Mouse (Mus musculus) liver, postnatal 0 days (tissue): ENCODE data around the gene Ldhal6b. TPM values are rescaled to one million over a fixed set of nuclear protein-coding genes. Genes with fewer than 3 reads are reported as not detected.

Experiments used
- ATAC-seq: fragments of 200-750 bp; cut with Nextera tagmentation; 2 replicates; pipeline ENCODE4 v1.8.0; 2017; ENCODE audit warnings: mild to moderate bottlenecking, moderate library complexity
- DNase-seq: peaks from one replicate; pipeline ENCODE4 v3.0.0-alpha.2; 2016
- H3K27ac ChIP-seq: fragments of 300-500 bp; sonication (generic); 2 replicates; pipeline ENCODE4 v1.5.1; 2014; ENCODE audit warnings: antibody characterized with exemption, moderate library complexity, mild to moderate bottlenecking, low read depth
- H3K27me3 ChIP-seq: fragments of 300-500 bp; sonication (generic); 2 replicates; pipeline ENCODE4 v1.6.1; 2014; ENCODE audit warnings: low read length, control low read depth, mixed read lengths; ENCODE audit not compliant: insufficient read depth
- H3K36me3 ChIP-seq: fragments of 300-500 bp; sonication (generic); replicated peaks from 2 replicates; pipeline ENCODE4 v1.6.1; 2014; ENCODE audit warnings: mild to moderate bottlenecking, control low read depth, low read length, moderate library complexity, mixed read lengths; ENCODE audit not compliant: insufficient read depth
- H3K4me1 ChIP-seq: fragments of 300-500 bp; sonication (generic); 2 replicates; pipeline ENCODE4 v1.6.1; 2014; ENCODE audit warnings: antibody characterized with exemption, mild to moderate bottlenecking, control low read depth; ENCODE audit not compliant: insufficient read depth
- H3K4me2 ChIP-seq: fragments of 300-500 bp; sonication (generic); 2 replicates; pipeline ENCODE4 v1.6.1; 2014; ENCODE audit warnings: low read depth, mild to moderate bottlenecking, low read length, moderate library complexity, mixed read lengths
- H3K4me3 ChIP-seq: fragments of 300-500 bp; sonication (generic); 2 replicates; pipeline ENCODE4 v1.5.1; 2014; ENCODE audit warnings: low read depth, low read length
- H3K9ac ChIP-seq: fragments of 300-500 bp; sonication (generic); replicated peaks from 2 replicates; pipeline ENCODE4 v1.6.1; 2014; ENCODE audit warnings: mild to moderate bottlenecking, moderate library complexity
- H3K9me3 ChIP-seq: fragments of 300-500 bp; sonication (generic); 2 replicates; pipeline ENCODE4 v1.6.1; 2016; ENCODE audit warnings: mild to moderate bottlenecking, control low read depth, low read length, mixed read lengths
- CTCF ChIP-seq: sonication (generic); IDR thresholded peaks from 2 replicates; pipeline ENCODE4 v1.5.1; 2016; ENCODE audit warnings: antibody characterized with exemption, low read depth
- EP300 ChIP-seq: IDR thresholded peaks from 2 replicates; pipeline ENCODE4 v1.6.1; 2016; ENCODE audit warnings: antibody characterized with exemption, low read depth, mild to moderate bottlenecking
- WGBS: fragments of 180-500 bp; shearing (Covaris S2); extraction: QIAGEN DNeasy Blood & Tissue Kit; methylation state at CpG from one replicate; pipeline ENCODE4 v1.1.7; 2014; ENCODE audit not compliant: insufficient replicate concordance; 5-methylcytosine and 5-hydroxymethylcytosine counted together
- microRNA-seq: library from miRNA; unstranded; fragments of <30 nt; microRNA quantifications from one replicate; pipeline ENCODE4, GENCODE M21; 2016
- polyA plus RNA-seq: library from polyadenylated mRNA; unstranded; fragments of >200 nt; fragmentation: Nextera tagmentation; extraction: Ambion mirVana; gene quantifications from 2 replicates; pipeline ENCODE4 v1.2.1, GENCODE M21; 2015

Ldhal6b gene
- polyA plus RNA-seq, 1 experiment from 2014 or later = not detected

- DNase-seq (peak; percentile 67), ATAC-seq (no peak)
- H3K4me2 ChIP-seq = no peak overlapping the region
- H3K4me1 ChIP-seq = no peaks in the 10 kb centered on the region
- H3K9me3 ChIP-seq = no peaks in the 10 kb centered on the region
- 28% methylated on average over 7 of the region's 7 CpGs for WGBS
- no peak overlapping the region for H3K27ac ChIP-seq
- no peak overlapping the region for H3K4me3 ChIP-seq
- no peak for TF ChIP-seq CTCF
- no peak for TF ChIP-seq EP300
- H3K9ac ChIP-seq = no peak overlapping the region
- H3K27me3 ChIP-seq = no peaks in the 10 kb centered on the region
- no peaks in the 10 kb centered on the region for H3K36me3 ChIP-seq
Measured at GRCm38 (mm10) chr17:5377930-5378310, 40.6 kb downstream of the Ldhal6b start.

- DNase-seq = no peak
- H3K9me3 ChIP-seq = no peaks in the 10 kb centered on the region
- H3K4me3 ChIP-seq = no peak overlapping the region
- no peaks in the 10 kb centered on the region for H3K27me3 ChIP-seq
- WGBS = 33% methylated on average over 11 of the region's 11 CpGs
- TF ChIP-seq EP300 (no peak), CTCF (no peak)
- H3K9ac ChIP-seq = no peak overlapping the region
- H3K4me1 ChIP-seq = no peaks in the 10 kb centered on the region
- no peak overlapping the region for H3K27ac ChIP-seq
- no peak for ATAC-seq
- H3K36me3 ChIP-seq = no peaks in the 10 kb centered on the region
- no peak overlapping the region for H3K4me2 ChIP-seq
Measured at GRCm38 (mm10) chr17:5377151-5377929, 41.2 kb downstream of the Ldhal6b start.

- TF ChIP-seq CTCF (no peak), EP300 (no peak)
- no peak overlapping the region for H3K27ac ChIP-seq
- no peaks in the 10 kb centered on the region for H3K4me1 ChIP-seq
- WGBS = 80% methylated on average over 8 of the region's 8 CpGs
- no peak for DNase-seq
- H3K9ac ChIP-seq = no peak overlapping the region
- no peaks in the 10 kb centered on the region for H3K9me3 ChIP-seq
- no peaks in the 10 kb centered on the region for H3K36me3 ChIP-seq
- H3K4me3 ChIP-seq = no peak overlapping the region
- ATAC-seq = no peak
- no peaks in the 10 kb centered on the region for H3K27me3 ChIP-seq
- H3K4me2 ChIP-seq = no peak overlapping the region
Measured at GRCm38 (mm10) chr17:5372951-5373350, 45.6 kb downstream of the Ldhal6b start.

- DNase-seq = no peak
- no peak for ATAC-seq
- Histone ChIP-seq H3K4me3 (no peak overlapping the region), H3K27me3 (no peaks in the 10 kb centered on the region), H3K4me1 (no peaks in the 10 kb centered on the region), H3K27ac (no peak overlapping the region), H3K4me2 (no peak overlapping the region), H3K36me3 (no peaks in the 10 kb centered on the region), H3K9me3 (no peaks in the 10 kb centered on the region), H3K9ac (no peak overlapping the region)
- 71% methylated on average over 7 of the region's 7 CpGs for WGBS
- TF ChIP-seq CTCF = no peak
- TF ChIP-seq EP300 = no peak
Measured at GRCm38 (mm10) chr17:5371521-5371920, 47.0 kb downstream of the Ldhal6b start.

GRCm38 (mm10) chr17:5371032-5371431 lies 47.5 kb downstream of the Ldhal6b start:
- Histone ChIP-seq H3K36me3 (no peaks in the 10 kb centered on the region), H3K4me1 (no peaks in the 10 kb centered on the region), H3K9me3 (no peaks in the 10 kb centered on the region), H3K27me3 (no peaks in the 10 kb centered on the region), H3K27ac (no peak overlapping the region), H3K4me3 (no peak overlapping the region), H3K4me2 (no peak overlapping the region), H3K9ac (no peak overlapping the region)
- ATAC-seq = no peak
- DNase-seq = no peak
- TF ChIP-seq CTCF (no peak), EP300 (no peak)
- 64% methylated on average over 4 of the region's 4 CpGs for WGBS

Small RNA genes within 50 kb of the gene (microRNA-seq; reads per million reads assigned to microRNA genes)
- gene Gm22475 = not detected

Other genes starting within 250 kb of the Ldhal6b start
- gene Tmem242, start 21.5 kb upstream of the Ldhal6b start, polyA plus RNA-seq = 45.5 and 45.6 TPM in 2 replicates
- gene Zdhhc14, start 73.8 kb upstream of the Ldhal6b start, polyA plus RNA-seq = 2.4 and 2.7 TPM in 2 replicates